Mouse (Mus musculus) E14TG2a.4 (cell line): ENCODE measurements around the gene Foxp1.

Source experiments
- H3K27me3 ChIP-seq: 2 replicates; pipeline ENCODE4 v1.6.1; 2014; ENCODE audit warnings: low read length, control low read depth; ENCODE audit not compliant: insufficient read depth
- H3K36me3 ChIP-seq: 2 replicates; pipeline ENCODE4 v1.6.1; 2014; ENCODE audit warnings: low read length, control low read depth; ENCODE audit not compliant: insufficient read depth
- H3K4me1 ChIP-seq: replicated peaks from 2 replicates; pipeline ENCODE4 v1.6.1; 2014; ENCODE audit warnings: low read depth, low read length, control low read depth
- H3K4me3 ChIP-seq: replicated peaks from 2 replicates; pipeline ENCODE4 v1.5.1; 2014; ENCODE audit warnings: mild to moderate bottlenecking, low read length
- H3K9me3 ChIP-seq: 2 replicates; pipeline ENCODE4 v1.6.1; 2014; ENCODE audit warnings: low read length, control low read depth
- CTCF ChIP-seq: conservative IDR thresholded peaks from 2 replicates; pipeline ENCODE4 v1.5.1; 2014; ENCODE audit warnings: low read length
- NANOG ChIP-seq: IDR thresholded peaks from 2 replicates; pipeline ENCODE4 v1.6.1; 2014; ENCODE audit warnings: borderline replicate concordance, low read length, mixed read lengths
- POU5F1 ChIP-seq: IDR thresholded peaks from 2 replicates; pipeline ENCODE4 v1.6.1; 2014; ENCODE audit warnings: low read length, borderline replicate concordance

The Foxp1 gene

GRCm38 (mm10) chr6:99107674-99108073 is 414.8 kb downstream of the Foxp1 start:
- H3K4me3 ChIP-seq: no peak overlapping the region
- no peaks in the 10 kb centered on the region for H3K36me3 ChIP-seq
- no peaks in the 10 kb centered on the region for H3K27me3 ChIP-seq
- TF ChIP-seq POU5F1 (no peak), NANOG (no peak), CTCF (no peak)
- no peaks in the 10 kb centered on the region for H3K9me3 ChIP-seq
- no peaks in the 10 kb centered on the region for H3K4me1 ChIP-seq

- no peaks in the 10 kb centered on the region for H3K36me3 ChIP-seq
- no peaks in the 10 kb centered on the region for H3K9me3 ChIP-seq
- H3K27me3 ChIP-seq: no peaks in the 10 kb centered on the region
- TF ChIP-seq CTCF (no peak), POU5F1 (no peak), NANOG (no peak)
- H3K4me1 ChIP-seq: no peaks in the 10 kb centered on the region
- no peak overlapping the region for H3K4me3 ChIP-seq
Observed at GRCm38 (mm10) chr6:99107081-99107482, 415.4 kb downstream of the Foxp1 start.

- H3K4me3 ChIP-seq: no peak overlapping the region
- no peaks in the 10 kb centered on the region for H3K9me3 ChIP-seq
- TF ChIP-seq NANOG (no peak), POU5F1 (no peak), CTCF (no peak)
- H3K36me3 ChIP-seq: no peaks in the 10 kb centered on the region
- no peaks in the 10 kb centered on the region for H3K27me3 ChIP-seq
- peaks cover 6% of the 10 kb centered on the region for H3K4me1 ChIP-seq
Observed at GRCm38 (mm10) chr6:99105979-99106378, 416.5 kb downstream of the Foxp1 start.

- Histone ChIP-seq H3K4me3 (no peak overlapping the region), H3K36me3 (no peaks in the 10 kb centered on the region), H3K4me1 (peaks cover 12% of the 10 kb centered on the region), H3K27me3 (no peaks in the 10 kb centered on the region), H3K9me3 (no peaks in the 10 kb centered on the region)
- TF ChIP-seq NANOG (no peak), CTCF (no peak), POU5F1 (no peak)
Observed at GRCm38 (mm10) chr6:99104446-99104845, 418.1 kb downstream of the Foxp1 start.

GRCm38 (mm10) chr6:99103911-99104310 is 418.6 kb downstream of the Foxp1 start:
- H3K9me3 ChIP-seq: no peaks in the 10 kb centered on the region
- peaks cover 16% of the 10 kb centered on the region for H3K4me1 ChIP-seq
- TF ChIP-seq NANOG: peak; percentile 25; the same call in 1 of the 2 replicates
- TF ChIP-seq POU5F1: no peak
- no peaks in the 10 kb centered on the region for H3K36me3 ChIP-seq
- no peaks in the 10 kb centered on the region for H3K27me3 ChIP-seq
- H3K4me3 ChIP-seq: no peak overlapping the region

- Histone ChIP-seq H3K9me3 (no peaks in the 10 kb centered on the region), H3K4me1 (peaks cover 23% of the 10 kb centered on the region), H3K36me3 (no peaks in the 10 kb centered on the region), H3K4me3 (no peak overlapping the region), H3K27me3 (peaks cover 4% of the 10 kb centered on the region; the same call in 1 of the 2 replicates)
- TF ChIP-seq NANOG: no peak
Observed at GRCm38 (mm10) chr6:99101489-99101908, 421.0 kb downstream of the Foxp1 start.

- H3K27me3 ChIP-seq: peaks cover 6% of the 10 kb centered on the region; the same call in 1 of the 2 replicates
- H3K4me3 ChIP-seq: no peak overlapping the region
- TF ChIP-seq CTCF (no peak), NANOG (no peak), POU5F1 (no peak)
- H3K36me3 ChIP-seq: no peaks in the 10 kb centered on the region
- peaks cover 33% of the 10 kb centered on the region for H3K4me1 ChIP-seq
- no peaks in the 10 kb centered on the region for H3K9me3 ChIP-seq
Observed at GRCm38 (mm10) chr6:99100331-99100730, 422.2 kb downstream of the Foxp1 start.

GRCm38 (mm10) chr6:99099781-99100180 is 422.7 kb downstream of the Foxp1 start:
- Histone ChIP-seq H3K4me3 (no peak overlapping the region), H3K36me3 (no peaks in the 10 kb centered on the region), H3K9me3 (no peaks in the 10 kb centered on the region), H3K4me1 (peaks cover 33% of the 10 kb centered on the region), H3K27me3 (peaks cover 6% of the 10 kb centered on the region; the same call in 1 of the 2 replicates)
- TF ChIP-seq CTCF (no peak), POU5F1 (no peak), NANOG (peak; percentile 68; the same call in 1 of the 2 replicates)

GRCm38 (mm10) chr6:99097191-99097590 is 425.3 kb downstream of the Foxp1 start:
- Histone ChIP-seq H3K4me3 (no peak overlapping the region), H3K36me3 (no peaks in the 10 kb centered on the region), H3K9me3 (no peaks in the 10 kb centered on the region), H3K4me1 (peaks cover 33% of the 10 kb centered on the region), H3K27me3 (peaks cover 6% of the 10 kb centered on the region; the same call in 1 of the 2 replicates)
- TF ChIP-seq POU5F1 (no peak), CTCF (no peak), NANOG (no peak)
